Mouse (Mus musculus) thymus, adult 2 months (tissue): ENCODE data around the gene Camsap1.

Experiments
- CTCF ChIP-seq: fragments of 200-500 bp; IDR thresholded peaks from 2 replicates; pipeline ENCODE4 v1.5.1; 2012; ENCODE audit warnings: mild to moderate bottlenecking, control low read depth, low read length, moderate library complexity, borderline replicate concordance; ENCODE audit not compliant: control insufficient read depth, poor library complexity, insufficient read depth; ENCODE audit errors: extremely low read depth
- POLR2A ChIP-seq: fragments of 200-500 bp; IDR thresholded peaks from 2 replicates; pipeline ENCODE4 v1.6.1; 2012; ENCODE audit warnings: mild to moderate bottlenecking, low read length, control low read depth, moderate library complexity; ENCODE audit not compliant: control insufficient read depth, poor library complexity, insufficient read depth; ENCODE audit errors: extremely low read depth

DNA sequence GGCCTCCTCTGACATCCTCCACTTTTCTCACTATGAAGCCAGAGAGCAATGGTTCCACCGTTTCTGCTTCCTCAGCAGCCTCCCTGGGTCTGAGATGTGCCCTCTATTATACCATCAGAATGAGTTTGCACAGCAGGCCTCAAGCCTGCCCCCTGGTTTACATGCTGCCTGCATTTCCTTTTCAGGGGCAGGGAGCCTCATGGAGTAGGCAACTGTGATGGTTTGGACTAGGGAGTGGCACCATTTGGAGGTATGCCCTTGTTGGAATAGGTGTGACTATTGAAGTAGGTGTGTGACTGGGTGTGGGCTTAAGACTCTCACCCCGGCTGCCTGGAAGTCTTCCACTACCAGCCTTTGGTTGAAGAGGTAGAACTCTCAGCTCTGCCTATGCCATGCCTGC lies 59.3 kb downstream of the Camsap1 start:
- TF ChIP-seq POLR2A (no peak), CTCF (no peak)
